Mouse (Mus musculus) CD4-positive, CD25-positive, alpha-beta regulatory T cell, adult 2 months (primary cell): ENCODE measurements around the gene Cd300lf.

Experiments used
- DNase-seq: peaks from one replicate; pipeline ENCODE4 v3.0.0-alpha.2; 2012; ENCODE audit warnings: low read depth, low spot score

Cd300lf gene

GRCm38 (mm10) chr11:115106638-115107037 is 27.2 kb downstream of the Cd300lf start:
- DNase-seq = no peak

DNA sequence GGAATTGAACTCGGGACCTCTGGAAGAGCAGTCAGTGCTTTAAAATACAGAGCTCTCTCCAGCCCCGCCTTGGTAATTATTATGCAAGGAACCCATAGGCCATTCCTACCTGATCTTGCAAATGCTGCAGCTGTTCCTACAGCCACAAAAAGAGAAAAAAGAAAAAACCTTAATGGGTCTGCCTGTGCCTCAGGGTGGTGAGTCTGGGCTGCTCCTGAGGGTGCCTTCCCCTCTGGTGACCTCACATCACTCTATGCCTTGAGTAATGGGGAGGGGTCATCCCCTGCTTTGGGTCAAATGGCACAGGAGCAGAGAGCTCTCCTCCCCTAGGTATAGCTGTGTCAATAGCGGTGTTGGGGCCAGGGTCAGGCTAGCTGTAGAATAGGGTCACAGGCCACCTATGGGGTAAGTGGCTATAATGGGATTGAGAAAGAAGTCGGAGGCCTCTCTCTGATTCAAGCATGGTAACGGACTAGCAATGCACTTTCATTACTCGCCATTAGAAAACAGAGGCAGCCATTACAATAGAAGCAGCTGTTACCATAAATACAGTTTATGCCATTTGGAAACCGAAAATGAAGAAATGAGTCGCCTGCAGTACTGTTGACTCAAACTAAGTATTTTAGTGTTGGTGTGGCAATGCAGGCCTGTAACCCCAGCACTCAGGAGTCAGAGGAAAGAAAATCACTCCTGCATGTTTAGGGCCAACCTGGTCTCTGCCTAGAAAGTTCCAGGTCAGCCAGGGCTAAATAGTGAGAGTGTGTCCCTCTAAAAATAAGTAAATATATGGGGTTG is 28.8 kb downstream of the Cd300lf start:
- DNase-seq = no peak

GRCm38 (mm10) chr11:115103470-115104413 is 30.1 kb downstream of the Cd300lf start:
- DNase-seq = no peak

- DNase-seq = no peak
These were observed 31.7 kb downstream of the Cd300lf start for GRCm38 (mm10) chr11:115102116-115102515.

GRCm38 (mm10) chr11:115101615-115102051 is 32.2 kb downstream of the Cd300lf start:
- DNase-seq = no peak

DNA sequence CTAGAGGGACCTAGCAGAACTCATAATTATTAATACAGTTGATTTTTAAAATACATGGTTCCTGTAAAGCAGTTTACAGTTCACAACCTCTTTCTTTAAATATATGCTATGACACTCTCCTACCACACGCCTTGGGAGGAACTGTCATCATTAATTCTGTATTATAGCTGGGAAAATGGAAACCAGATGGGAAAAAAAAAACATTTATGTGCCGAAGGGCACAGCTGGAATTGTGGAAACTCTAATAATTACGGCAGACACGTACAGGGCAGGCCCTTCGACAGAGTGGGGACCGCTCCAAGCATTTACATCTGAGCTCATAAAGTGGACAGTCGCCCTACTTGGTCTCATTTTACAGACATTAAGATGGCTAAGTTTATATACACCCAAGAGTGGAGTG is 33.1 kb downstream of the Cd300lf start:
- no peak for DNase-seq

DNA sequence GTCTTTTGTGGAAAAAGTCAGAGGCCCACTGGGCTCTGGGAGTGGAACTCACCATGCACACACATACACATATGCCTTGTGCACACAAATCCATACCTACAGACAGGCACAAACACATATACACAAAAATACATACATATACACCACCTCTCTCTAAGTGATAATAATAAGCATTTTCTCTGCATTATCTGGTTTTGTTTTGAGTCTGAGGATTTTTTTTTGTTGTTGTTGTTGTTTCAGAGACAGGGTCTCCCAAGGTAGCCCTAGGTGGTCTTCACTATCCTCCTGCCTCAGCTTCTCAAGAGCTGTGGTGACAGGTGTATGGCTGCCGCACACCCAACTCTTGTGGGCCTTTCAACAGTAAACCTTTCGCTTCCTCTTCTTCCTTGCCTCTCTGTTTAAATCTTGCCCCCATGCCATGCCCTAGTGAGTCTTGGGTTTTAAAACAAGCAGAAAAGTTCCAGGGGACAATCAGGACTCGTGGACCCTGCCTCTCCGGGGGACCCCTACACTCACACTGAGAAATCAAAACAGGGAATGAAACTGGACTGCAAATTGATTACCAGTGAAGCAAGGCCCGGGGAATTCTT is 33.7 kb downstream of the Cd300lf start:
- DNase-seq = no peak

- no peak for DNase-seq
These were observed 34.5 kb downstream of the Cd300lf start for GRCm38 (mm10) chr11:115099241-115099840.

DNA sequence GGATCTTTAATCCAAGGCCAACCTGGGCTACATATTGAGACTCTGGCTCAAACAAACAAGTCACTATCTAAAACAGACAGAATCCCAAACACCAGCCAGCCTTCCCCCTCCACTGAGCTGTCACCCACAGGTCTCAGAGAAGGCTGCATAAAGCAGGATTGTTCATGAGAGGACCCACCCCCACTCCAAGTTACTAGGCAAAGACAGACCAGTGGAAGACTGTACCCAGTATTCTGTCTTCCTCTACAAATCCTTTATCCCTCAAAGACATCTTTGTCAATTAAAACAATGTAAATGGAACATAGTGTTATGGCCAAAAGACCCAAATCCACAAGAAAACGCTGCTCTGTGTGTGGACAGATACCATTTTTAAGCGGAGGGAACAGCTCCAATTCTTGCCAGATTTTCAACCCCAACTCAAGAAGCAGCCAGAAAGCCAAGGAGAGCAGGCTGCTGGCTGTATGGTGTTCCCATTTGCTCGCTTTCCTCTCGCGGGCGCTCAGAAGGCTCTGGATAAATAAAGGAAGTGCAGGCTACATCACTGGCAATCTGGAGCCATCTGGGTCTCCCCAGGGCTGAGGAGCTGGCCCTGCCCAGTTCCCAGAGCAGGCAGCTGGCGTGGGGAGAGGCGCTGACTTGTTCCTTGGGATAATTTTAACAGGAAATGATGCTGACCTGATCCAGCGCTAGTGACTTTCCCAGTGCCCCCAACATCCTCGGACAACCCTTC is 35.4 kb downstream of the Cd300lf start:
- DNase-seq = no peak

- no peak for DNase-seq
These were observed 41.7 kb downstream of the Cd300lf start for GRCm38 (mm10) chr11:115092140-115092539.

DNA sequence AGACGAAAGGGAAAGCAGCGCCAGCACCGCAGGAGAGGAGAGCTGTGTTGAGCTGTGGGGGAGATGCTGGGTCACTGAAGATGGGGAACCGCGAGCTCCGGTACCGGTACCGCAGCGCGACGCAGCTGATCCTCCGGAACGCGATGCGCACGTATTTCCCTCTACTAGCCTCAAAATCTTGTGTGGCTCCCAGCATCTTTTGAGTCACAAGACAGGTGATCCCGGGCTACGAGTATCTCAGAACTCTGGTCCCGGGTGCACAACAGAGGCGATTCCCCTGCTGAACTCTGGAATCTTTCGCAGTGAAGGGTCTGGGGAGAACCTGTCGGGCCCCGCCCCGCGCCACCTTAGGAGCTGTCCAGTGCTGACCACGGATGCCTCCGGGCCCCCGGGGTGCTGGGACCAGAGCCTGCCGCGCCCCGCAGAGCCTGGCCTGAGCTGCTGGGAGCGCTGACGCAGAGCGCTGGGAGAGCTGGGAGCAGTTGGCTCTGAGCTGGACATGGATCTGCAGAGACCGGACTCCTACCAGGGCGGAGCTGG is 42.4 kb downstream of the Cd300lf start, which contains the start of gene Rab37:
Rab37 (plus strand) TSS at position 70 of the 540 bp plus-strand sequence.
- peak; percentile 46 for DNase-seq

GRCm38 (mm10) chr11:115089853-115090252 is 43.9 kb downstream of the Cd300lf start:
- peak; percentile 67 for DNase-seq

GRCm38 (mm10) chr11:115086213-115086612 is 47.6 kb downstream of the Cd300lf start:
- DNase-seq = no peak

- no peak for DNase-seq
These were observed 48.7 kb downstream of the Cd300lf start for GRCm38 (mm10) chr11:115085064-115085463.

GRCm38 (mm10) chr11:115084595-115084994 is 49.2 kb downstream of the Cd300lf start:
- peak; percentile 13 for DNase-seq

- DNase-seq = peak; percentile 88
These were observed 50.2 kb downstream of the Cd300lf start for GRCm38 (mm10) chr11:115083376-115084139.

- DNase-seq = no peak
These were observed 51.6 kb downstream of the Cd300lf start for GRCm38 (mm10) chr11:115082196-115082595.

DNA sequence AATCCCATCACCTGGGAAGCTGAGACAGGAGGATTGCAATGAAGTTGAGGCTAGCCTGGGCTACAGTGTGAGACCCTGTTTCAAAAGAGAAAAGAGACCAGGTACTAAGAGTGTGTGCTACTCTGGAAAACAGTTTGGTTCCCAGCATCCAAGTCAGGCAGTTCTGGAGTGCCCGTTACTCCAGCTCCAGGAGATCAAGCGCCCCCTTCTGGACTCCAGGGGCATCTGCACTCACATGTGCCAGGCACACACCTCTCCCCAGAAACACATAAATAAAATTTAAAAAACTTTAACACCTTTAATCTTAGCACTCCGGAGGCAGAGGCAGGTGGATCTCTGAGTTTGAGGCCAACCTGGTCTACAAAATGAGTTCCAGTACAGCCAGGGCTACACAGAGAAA is 52.4 kb downstream of the Cd300lf start:
- no peak for DNase-seq

DNA sequence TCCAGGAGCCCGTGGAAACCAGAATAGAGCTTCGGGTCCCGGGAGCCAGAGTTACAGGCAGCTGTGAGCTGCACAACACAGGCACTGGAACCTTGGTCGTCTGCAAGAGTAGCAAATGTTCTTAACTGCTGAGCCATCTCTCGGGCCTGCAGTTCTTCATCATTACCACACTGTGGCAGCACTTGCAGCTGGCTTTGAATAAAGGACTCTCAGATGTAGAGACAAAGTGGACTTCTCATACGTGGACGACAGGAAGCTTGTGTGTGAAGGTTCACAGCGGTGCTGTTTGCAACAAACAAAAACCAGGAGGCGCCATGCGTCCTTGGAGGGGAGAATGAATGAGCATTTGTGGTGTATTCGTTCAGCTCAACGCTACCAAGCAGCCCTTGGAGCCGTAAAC is 52.9 kb downstream of the Cd300lf start:
- DNase-seq = peak; percentile 82

DNA sequence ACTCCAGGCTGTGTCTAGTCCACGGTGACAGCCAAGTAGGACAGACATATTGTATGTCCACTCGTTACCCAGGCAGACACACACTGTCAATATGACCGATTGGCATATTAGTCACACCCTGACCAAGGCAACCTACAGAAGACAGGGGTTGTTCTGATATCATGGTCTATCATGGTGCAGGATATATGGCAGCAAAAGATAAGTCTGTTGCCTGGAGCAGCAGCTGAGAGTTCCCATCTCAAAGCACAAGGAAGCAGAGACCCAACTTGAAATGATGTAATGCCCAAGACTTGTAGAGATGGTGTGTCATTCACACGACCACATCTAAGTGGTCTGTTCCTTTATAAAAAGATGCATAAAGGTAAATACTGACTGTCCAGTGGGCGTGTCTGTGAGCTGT is 55.1 kb downstream of the Cd300lf start:
- DNase-seq = no peak
